Mouse (Mus musculus): ENCODE data around the gene Smg6.
A peak's percentile ranks its signal among the peaks of the same experiment; 100 is the strongest.
"Not testable (repeated sequence)": the region's sequence is repeated elsewhere in the genome, so short reads cannot be mapped to it uniquely, and the experiment has no call there.

The Smg6 gene

DNA sequence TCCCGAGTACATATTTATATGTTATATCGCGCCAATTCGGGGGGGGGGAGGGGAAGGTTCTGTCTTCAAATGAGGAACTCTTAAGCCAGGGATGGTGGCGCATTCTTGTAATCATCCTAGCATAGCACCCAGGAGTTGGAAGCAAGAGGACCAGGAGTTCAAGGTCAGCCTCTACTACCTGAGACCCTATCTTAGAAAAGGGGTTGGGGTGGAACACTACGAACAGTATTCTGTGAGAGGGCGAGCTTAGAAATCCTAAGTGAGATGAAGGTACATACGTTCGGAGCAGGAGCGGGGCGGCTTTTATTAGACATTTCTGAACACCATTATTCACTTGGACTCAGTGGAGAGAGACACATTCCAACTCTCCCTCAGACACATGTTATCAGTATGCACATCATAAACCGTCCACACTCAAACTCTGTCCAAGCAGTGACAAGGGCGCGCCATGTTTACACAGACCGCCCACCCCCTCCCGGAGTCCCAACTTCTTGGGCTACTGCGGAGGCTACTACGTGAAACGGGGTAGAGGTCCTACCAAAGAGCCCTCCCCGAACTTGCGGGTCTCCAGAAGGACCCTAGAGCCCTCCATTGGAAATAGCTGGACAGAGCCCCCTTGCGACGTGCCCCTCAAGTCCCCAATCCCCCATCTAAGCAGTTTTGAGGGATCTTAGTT, 243.9 kb downstream of the Smg6 start, which contains the start of gene Hic1:
Gene Hic1, minus strand, starts transcription at position 115 of the 676 bp plus-strand sequence.
- DNase-seq, result peak; percentile 27

DNA sequence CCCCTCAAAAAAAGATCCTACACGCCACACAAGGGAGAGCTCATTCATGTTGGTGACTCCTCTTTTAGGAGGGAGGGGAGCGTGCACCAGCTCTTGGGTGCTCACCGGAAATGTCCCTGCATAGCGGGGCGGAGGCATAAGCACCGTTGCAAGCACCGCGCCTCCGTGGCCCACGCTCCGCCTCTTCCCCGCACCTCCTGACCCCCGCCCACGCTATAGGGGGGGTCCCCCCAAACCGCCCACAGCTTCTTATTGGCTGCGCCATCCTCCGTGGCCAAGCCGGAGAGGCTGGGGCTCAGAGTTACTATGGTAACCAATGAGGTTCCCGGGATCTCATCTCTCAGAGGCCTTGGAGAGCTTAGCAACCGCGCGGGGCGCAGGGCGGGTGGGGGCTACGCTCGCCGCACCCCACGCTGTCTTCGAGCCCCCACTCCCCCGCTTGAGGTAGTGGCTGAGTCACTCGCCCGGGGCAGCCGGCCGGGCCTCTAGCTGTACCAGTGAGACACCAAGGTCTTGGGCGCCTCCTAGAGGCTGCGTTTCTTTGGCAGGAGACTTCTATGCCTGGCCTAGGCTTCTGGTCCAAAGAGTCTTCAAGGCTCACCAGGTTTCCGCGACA, 244.6 kb downstream of the Smg6 start:
- DNase-seq, result peak; percentile 89

DNA sequence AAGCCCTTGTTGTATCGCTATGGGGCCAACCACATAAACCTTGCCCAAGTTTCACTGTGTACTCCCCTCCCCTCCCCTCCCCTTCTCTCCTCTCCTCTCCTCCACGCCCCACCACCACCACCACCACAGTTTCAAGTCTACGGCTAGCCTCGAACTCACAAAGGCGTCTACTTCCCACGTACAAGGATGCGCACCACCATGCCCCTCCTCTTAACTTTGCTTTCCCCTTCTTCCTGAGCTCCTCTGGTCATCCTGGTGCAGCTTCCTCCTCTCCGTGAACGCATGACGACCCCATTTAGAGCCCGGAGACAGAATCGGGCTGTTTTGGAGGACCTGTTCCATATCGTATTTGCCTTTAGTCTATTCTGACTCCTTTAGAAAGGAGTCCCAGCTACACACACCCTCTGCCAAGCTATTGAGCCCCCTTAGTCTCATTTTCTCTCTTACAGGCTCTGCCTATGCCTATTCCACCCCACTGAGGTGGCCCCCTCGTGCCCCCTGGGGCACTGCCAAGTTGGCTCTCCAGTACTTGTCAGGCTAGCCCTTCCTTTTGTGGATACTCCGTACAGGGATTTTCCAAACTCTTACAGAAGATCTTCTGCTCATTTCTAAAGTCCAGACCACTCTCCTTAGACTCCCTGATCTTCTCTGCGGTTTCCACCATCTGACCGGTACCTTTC, 245.7 kb downstream of the Smg6 start:
- DNase-seq, result no peak

DNA sequence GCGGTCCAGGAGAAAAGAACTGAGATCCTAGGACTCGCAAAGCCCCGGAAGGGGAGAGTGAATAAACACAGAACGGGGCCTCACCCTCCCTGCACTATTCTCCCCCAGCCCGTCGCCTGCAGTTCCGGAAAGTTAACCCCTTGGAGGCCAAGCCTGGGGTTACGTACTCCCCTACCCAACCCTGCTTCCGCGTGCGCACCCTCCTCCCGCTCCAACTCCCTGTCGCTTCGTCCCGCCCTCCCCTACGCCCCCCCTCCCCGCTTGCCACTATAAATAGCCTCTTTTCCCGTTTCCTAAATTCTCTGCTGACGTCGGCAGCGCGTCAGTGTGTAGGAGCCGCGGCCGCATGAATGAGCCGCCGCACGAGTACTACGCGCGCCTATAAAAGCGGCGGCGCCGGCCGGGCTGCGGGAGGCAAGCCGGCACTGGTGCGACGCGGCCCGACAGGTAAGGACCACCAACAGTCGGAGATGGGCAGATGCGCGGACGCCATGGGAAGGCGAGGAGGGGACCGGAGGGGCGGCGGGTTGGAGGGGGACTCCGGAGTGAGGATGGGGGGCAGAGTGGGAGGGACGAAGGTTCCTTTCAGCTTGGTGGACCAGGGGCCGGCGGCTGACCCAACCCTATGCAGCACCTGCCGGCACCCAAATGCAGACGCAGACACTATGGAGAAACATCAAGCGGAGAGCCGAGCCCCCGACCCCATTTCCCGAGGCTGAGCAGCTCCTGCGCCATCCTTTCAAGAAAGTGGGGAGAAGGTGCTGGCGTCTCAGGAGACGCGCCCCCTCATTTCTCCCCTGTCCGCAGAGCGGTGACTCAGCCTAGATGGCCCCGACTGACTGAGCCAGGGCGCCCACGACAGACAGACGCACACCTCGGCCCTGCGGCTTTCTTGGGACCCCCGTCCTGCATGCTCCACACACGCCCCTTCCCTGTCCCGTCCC, 246.8 kb downstream of the Smg6 start:
- DNase-seq, result peak; percentile 66

DNA sequence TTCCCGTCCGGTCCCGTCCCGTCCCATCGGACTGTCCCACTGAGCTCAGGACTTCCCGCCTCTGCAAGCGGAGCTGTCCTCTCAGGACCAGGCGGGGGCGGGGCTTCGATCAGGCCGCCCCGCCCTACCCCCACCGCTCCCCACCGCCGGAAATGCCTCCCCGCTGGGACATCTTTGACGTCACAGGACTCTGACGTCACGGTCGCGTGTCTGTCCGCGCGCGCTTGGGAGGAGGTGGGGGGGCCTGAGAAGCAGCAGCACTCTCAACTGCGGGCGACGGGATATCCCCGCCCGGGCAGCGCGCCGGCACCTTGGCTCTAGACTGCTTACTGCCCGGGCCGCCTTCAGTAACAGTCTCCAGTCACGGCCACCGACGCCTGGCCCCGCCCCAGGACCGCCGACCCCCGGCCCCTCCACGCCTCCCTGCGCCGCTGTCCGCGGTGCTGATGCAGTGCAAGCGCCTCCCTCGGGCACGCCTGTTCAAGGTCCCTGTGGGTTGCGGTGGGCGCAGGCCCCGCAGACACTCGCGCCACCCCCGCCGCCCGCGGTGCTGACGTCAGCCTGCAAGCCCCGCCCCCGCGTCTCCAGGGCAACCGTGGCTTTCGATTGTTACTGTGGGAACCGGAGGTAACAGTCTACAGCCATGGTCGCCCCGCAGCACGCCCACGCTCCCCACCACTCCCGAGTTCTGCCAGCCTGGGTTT, 247.6 kb downstream of the Smg6 start:
- DNase-seq, result peak; percentile 92

DNA sequence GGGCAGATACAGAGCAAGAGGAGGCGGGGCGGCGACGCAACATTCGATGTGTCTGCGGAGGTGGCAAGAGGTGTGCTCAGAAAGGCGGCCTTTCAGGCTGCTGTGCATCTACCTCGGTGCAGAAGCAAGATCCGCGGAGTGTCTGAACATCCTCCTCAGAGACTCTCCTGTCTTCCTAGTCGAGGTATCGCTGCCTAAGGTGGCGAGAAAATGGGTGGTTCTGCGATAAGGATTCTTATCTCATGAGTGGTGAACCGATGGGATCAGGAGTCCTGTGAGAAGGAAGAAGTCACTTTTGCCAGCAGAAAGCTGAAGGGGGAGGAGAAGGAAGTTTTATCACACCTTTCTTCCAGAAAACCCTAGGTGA, 248.2 kb downstream of the Smg6 start:
- DNase-seq, result no peak

DNA sequence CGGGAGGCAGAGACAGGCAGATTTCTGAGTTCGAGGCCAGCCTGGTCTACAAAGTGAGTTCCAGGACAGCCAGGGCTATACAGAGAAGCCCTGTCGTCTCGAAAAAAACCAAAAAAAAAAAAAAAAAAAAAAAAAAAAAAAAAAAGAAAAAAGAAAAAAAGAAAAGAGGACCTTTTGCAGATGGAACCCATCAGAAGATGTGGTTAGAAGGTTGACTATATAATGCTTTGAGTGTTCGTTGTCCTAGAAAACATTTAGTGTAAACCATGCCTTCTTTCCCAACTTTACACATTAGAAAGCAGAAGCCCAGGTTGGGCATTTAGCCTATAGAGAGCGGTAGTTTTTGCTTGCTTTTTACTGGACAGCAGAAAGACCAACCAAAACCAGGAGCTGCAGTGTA, 249.0 kb downstream of the Smg6 start:
- not testable (repeated sequence) for DNase-seq

DNA sequence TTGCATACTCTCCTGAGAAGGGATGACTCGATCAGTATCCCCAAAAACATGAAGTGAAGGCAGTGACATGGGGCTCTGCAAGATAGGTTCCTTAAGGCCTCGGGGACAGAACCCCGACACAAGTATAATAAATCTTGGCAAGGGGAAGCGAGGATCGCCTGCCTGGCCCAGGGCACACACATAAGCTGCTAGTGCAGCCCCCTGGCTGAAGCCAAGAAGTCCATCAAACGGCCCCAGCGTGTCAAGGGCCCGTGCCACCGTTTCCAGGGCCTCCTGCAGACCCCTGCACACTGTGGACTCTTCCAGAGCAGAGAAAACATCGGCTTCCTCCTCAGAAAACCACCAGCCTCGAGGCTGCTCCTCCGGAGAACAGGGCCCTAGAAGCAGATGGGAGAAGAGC, 252.4 kb downstream of the Smg6 start:
- peak; percentile 6 for DNase-seq

DNA sequence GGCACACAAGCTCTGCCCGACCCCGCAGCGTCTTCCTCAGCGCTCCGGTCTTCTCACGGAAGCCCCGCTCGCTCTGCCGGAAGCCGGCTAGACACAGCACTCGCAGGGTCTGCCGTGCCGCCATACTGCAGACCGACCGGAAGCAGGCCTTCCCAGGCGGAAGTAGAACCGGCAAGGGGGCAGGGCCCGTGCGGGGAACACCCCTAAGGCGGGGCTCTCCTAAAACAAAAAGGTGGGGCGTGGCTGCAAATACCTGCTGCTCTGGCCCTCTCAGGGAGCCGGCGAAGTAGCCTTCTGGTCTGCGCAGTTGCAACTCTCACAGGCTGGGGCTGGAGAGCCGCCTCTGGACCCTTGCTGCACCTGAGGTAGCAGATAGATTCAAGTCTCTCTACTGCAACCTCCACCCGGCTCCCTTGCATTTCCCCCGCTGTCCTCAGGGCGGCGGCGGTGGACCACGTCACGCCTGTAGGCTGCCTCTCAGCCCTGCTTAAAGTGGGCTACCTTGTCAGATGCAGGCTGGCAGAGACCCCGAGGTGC, 253.1 kb downstream of the Smg6 start, which contains the start of gene Ovca2:
Gene Ovca2, minus strand, starts transcription at position 164 of the 537 bp plus-strand sequence.
- peak; percentile 95 for DNase-seq

DNA sequence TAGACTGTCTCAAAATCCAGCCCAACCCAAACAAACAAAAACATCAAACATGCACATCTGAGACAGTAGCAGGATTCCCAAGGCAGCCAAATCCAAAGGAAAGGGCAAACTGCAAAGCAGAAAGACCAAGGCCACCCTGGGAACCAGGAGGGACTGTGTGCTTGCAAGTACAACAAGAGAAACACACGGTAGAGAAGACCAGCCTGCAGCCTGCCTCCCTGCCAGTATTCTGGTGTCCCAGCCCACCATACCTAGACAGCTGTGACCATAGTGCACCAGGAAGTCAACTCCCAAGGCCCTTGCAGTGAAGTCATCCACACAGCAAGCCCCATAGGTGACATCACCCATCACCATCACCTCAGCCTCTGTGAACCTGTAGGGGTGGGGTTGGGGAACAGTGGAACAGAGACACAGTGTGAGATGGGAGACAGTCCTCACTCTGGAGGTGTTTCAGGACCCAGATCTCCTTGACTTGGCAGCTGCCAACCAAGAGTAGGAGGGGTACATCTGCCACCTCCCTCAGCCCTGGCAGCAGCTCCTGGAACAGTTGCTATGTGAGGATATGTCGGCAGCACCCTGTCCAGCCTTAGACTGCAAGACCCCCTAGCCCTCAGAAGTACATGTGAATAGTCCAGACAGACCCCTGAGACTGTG, 258.4 kb downstream of the Smg6 start:
- no peak for DNase-seq

DNA sequence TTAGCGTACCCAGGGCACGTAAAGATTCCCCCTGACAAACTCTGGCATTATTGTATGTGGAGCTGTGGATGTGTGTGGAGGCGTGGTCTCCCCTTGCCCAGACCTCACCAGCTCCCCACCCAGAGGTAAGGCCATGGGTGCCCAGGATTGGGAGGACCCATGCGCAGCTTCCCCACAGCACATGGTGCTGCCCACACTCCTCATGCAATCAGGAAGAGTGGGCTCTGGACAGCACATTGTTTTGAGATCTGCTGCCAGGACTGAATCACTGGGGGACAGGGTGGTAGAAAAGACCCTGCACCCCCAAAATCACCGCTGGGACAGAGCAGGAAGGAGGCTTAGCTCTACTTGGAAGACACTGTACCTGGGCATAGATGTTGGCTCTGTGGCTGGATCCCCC, 258.9 kb downstream of the Smg6 start:
- DNase-seq, result no peak

DNA sequence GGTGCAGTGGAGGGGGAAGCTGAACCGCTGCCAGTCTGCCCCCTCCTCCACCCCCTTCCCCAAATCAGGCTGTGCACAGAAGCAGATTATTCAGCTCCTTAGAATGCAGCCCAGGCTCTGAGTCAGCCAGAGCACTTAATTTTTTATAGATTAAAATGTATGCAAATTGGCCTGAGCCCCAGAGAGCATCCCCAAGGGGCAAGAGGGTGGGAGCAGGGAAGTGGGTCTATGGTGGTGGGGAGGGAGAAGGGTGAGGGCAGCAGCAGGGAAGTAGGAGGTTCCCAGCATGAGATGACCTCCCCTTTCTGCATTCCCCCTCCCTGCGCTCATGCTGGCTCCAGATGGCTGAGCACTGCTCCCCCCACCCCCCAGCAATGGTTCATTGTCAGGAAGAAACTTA, 259.4 kb downstream of the Smg6 start:
- no peak for DNase-seq

DNA sequence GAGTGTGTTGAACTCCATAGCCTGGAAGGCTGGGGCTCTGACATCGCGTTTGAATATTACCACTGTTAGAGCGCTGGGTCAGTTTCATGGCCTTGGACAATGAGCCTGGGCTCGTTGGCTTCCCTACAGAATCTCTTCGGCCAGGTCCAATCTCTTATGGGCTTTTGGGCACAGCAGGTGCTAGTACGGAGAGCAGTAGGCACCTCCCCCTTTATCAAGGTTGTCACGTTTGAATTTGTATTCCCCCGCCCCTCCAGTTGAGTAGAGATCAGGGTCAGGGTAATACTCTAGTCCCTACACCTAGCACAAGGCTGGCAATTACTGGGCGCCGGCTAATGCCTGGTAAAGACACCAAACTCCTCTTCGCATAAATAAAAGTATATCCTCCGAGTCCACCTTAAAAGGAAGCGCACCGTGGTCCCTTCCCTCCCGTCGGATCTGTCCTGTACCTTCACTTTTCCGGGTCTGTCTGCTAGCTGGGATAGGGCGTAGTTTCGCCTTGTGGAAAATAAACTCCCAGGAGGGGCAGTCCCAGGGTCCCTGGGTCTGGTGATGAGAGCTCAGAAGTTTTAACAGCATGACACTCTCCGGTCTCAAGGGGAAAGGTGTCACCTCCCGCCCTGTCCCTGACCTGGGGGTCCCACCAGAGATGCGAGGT, 264.2 kb downstream of the Smg6 start:
- no peak for DNase-seq

DNA sequence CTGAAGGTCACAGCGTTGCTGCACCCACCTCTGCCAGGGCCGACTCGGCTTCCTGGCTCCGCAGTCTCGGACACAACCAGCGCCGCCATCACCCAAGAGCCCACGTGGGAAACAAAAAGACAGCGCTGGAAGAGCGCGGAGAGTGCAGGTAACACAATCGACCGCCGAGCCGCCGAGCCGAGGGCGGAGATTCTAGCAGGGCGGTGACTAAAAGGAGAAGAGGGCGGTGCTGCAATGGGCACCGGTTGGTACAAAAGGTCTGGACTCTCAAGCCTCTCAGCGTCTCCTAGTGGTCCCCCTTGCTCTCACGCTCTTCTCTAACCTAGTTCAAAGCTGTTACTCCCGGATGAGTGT, 264.7 kb downstream of the Smg6 start:
- DNase-seq, result peak; percentile 85

DNA sequence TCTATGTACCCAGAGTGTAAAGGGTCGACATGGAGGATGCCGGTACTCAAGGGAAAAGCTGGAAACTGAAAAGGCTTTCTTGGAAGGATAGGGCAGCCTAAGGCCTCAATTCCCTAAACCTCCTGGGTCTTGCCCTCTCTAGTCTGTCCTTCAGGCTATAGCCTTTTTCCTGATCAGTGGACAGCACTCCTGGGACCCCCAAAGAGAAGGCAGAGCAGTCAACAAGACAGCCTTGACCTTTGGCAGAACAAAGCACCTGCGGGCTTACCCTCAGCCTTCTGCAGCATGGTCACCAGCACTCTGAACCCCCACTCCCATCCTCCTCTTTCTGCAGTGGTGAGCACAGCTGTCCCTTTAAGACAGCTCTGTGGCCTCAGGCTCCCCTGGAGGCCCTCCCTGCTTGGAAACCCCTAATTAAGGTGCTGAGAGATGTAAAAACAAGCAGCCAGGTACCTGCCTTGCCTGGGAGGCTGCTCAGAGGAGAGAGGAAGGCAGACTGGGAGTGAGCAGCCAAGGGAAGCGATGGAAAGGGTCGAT, 265.4 kb downstream of the Smg6 start, which contains the start of gene Dph1:
Gene Dph1, minus strand, starts transcription at position 337 of the 537 bp plus-strand sequence.
- no peak for DNase-seq

DNA sequence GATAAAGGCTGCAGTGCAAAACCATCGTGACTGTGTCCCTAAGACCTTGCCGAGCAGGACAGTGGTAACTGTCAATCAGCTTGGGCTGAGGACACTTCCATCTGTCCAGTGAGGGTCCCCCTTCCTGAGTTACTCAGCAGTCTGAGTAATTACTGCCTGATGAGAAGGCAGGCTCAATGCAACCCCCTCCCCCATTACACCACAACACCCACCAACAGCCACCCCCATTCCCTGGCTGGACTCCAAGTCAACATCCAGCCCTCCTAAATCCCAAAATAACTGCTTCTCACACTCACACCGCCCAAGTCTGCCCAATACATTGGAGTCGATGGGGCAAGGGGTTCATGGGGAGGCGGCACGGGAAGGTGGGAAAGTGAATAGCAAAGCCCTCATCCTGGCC, 266.2 kb downstream of the Smg6 start:
- DNase-seq, result no peak

DNA sequence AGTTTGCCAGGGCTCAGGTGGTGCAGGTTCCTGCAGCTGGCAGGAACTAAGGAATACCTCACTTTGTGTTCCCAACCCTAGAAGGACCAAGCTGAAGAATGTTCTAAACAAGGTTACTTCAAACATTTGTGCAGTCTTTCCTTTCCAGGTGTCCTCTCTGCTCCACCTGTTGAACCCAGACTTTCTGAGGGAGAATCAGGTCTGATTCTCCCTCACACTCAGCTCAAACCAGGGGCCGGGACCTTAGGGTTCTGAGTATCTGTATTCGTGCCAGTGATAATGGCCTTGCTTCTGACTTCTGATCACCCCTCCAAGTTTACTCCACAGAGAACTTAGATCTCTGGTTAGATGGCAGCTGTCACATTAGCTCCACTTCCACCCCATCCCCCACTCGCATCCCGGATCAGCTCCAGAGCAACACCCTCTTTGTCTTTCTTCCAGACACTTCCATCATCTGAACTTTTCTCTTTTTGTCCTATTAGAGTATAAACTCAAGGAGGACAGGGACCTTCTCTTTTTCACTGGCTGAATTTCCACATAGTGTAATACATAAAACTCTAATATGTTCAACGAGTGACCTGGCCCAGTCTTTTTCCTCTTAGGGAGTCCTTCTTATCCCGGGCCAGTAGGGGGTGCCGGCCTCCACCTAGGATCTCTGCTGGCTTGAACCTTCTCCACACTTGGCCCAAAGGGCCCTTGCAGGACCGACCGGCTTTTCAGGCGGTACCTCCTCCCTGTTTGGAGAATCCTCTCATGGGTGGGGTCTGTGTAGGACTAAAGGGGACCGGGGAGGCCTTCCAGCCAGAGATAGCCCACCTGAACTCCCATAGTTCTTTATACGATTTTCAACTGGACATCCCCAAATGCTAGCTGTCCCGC, 267.0 kb downstream of the Smg6 start:
- DNase-seq, result peak; percentile 77

DNA sequence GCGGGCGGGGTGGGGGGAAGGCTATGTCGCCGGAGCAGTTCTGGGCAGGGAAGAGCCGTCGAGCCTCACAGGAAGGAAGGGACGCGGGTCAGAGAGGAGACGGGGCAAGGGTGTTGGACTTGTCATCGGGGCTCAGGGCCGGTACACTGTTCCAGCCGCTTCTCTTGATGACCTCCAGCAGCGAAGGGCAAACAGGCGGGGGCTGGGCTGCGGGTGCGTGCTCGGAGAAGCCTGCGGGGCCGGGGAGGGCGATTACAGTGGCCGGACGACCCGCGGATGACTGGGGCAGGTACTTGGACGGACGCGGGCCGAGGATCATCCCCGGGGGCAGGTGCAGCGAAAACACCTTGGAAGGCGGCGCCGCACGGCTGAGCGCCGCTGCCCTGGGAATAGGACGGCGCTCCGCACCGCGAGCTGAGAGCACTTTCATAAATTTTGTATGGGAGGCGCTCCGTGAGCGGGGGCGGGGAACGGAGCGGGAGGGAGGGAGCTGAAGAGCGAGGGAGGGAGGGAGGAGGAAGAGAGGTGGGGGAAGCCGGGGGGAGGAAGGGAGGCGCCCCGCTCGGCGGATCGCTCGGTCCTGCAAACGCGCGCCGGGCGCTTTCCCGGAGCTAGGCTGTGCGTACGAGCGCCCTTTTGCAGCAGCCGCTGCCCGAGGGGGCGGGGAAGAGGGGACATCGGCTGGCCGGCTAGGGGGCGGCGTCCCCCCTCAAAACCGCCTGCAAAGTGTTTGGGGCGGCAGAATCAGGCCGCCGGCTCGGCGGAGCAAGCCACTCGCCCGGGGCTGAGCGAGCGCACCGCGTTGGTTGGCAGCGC, 267.8 kb downstream of the Smg6 start, which contains the start of gene Rtn4rl1:
Gene Rtn4rl1, plus strand, starts transcription at position 528 of the 816 bp plus-strand sequence.
- DNase-seq, result peak; percentile 88
